Mouse (Mus musculus): ENCODE results near the gene Itga11. TPM values are rescaled to one million over a fixed set of nuclear protein-coding genes. Genes with fewer than 3 reads are reported as not detected.

The Itga11 gene
- polyA plus RNA-seq, 1 experiment, result 2.0 TPM

GRCm38 (mm10) chr9:62713040-62713439 is 35.4 kb downstream of the Itga11 start:
- no peak overlapping the region for H3K27ac ChIP-seq (replicated peaks; ENCODE audit: low read depth, low read length)
- H3K4me1 ChIP-seq (ENCODE audit: control insufficient read depth, insufficient read depth, insufficient read length, low read length), result no peaks in the 10 kb centered on the region; the same call in 1 of the 2 replicates

GRCm38 (mm10) chr9:62714336-62714735 is 36.7 kb downstream of the Itga11 start:
- Histone ChIP-seq H3K4me1 (ENCODE audit: control insufficient read depth, insufficient read depth, insufficient read length, low read length) (no peaks in the 10 kb centered on the region), H3K4me3 (ENCODE audit: insufficient read depth, low read depth, low read length) (no peak overlapping the region)

More at GRCm38 (mm10) chr9:62713040-62713439, 35.4 kb downstream of the Itga11 start:
- H3K4me3 ChIP-seq (ENCODE audit: insufficient read depth, low read depth, low read length), result no peak overlapping the region

GRCm38 (mm10) chr9:62717982-62718381 is 40.4 kb downstream of the Itga11 start:
- H3K27ac ChIP-seq (replicated peaks; ENCODE audit: low read depth, low read length), result no peak overlapping the region
- no peak overlapping the region for H3K4me3 ChIP-seq (ENCODE audit: insufficient read depth, low read depth, low read length)
- no peaks in the 10 kb centered on the region for H3K4me1 ChIP-seq (ENCODE audit: control insufficient read depth, insufficient read depth, insufficient read length, low read length)

More at GRCm38 (mm10) chr9:62714336-62714735, 36.7 kb downstream of the Itga11 start:
- H3K27ac ChIP-seq (replicated peaks; ENCODE audit: low read depth, low read length), result no peak overlapping the region

- no peak overlapping the region for H3K4me3 ChIP-seq (ENCODE audit: insufficient read depth, low read depth, low read length)
- no peaks in the 10 kb centered on the region for H3K4me1 ChIP-seq (ENCODE audit: control insufficient read depth, insufficient read depth, insufficient read length, low read length)
- H3K27ac ChIP-seq (replicated peaks; ENCODE audit: low read depth, low read length), result no peak overlapping the region
Observed at GRCm38 (mm10) chr9:62721791-62722190, 44.2 kb downstream of the Itga11 start.

GRCm38 (mm10) chr9:62722716-62723115 is 45.1 kb downstream of the Itga11 start:
- Histone ChIP-seq H3K27ac (replicated peaks; ENCODE audit: low read depth, low read length) (no peak overlapping the region), H3K4me1 (ENCODE audit: control insufficient read depth, insufficient read depth, insufficient read length, low read length) (no peaks in the 10 kb centered on the region), H3K4me3 (ENCODE audit: insufficient read depth, low read depth, low read length) (no peak overlapping the region)

- no peaks in the 10 kb centered on the region for H3K4me1 ChIP-seq (ENCODE audit: control insufficient read depth, insufficient read depth, insufficient read length, low read length)
- no peak overlapping the region for H3K4me3 ChIP-seq (ENCODE audit: insufficient read depth, low read depth, low read length)
- no peak overlapping the region for H3K27ac ChIP-seq (replicated peaks; ENCODE audit: low read depth, low read length)
Observed at GRCm38 (mm10) chr9:62724175-62724574, 46.5 kb downstream of the Itga11 start.

GRCm38 (mm10) chr9:62725247-62725646 is 47.6 kb downstream of the Itga11 start:
- H3K4me1 ChIP-seq (ENCODE audit: control insufficient read depth, insufficient read depth, insufficient read length, low read length), result no peaks in the 10 kb centered on the region
- H3K4me3 ChIP-seq (ENCODE audit: insufficient read depth, low read depth, low read length), result no peak overlapping the region
- H3K27ac ChIP-seq (replicated peaks; ENCODE audit: low read depth, low read length), result no peak overlapping the region

- H3K27ac ChIP-seq (replicated peaks; ENCODE audit: low read depth, low read length), result no peak overlapping the region
- no peaks in the 10 kb centered on the region for H3K4me1 ChIP-seq (ENCODE audit: control insufficient read depth, insufficient read depth, insufficient read length, low read length)
- no peak overlapping the region for H3K4me3 ChIP-seq (ENCODE audit: insufficient read depth, low read depth, low read length)
Observed at GRCm38 (mm10) chr9:62726472-62726871, 48.8 kb downstream of the Itga11 start.

- Histone ChIP-seq H3K27ac (replicated peaks; ENCODE audit: low read depth, low read length) (no peak overlapping the region), H3K4me1 (ENCODE audit: control insufficient read depth, insufficient read depth, insufficient read length, low read length) (no peaks in the 10 kb centered on the region), H3K4me3 (ENCODE audit: insufficient read depth, low read depth, low read length) (no peak overlapping the region)
Observed at GRCm38 (mm10) chr9:62744558-62745275, 67.1 kb downstream of the Itga11 start.

GRCm38 (mm10) chr9:62746646-62747045 is 69.0 kb downstream of the Itga11 start:
- H3K27ac ChIP-seq (replicated peaks; ENCODE audit: low read depth, low read length), result no peak overlapping the region
- peaks cover 4% of the 10 kb centered on the region; the same call in 1 of the 2 replicates for H3K4me1 ChIP-seq (ENCODE audit: control insufficient read depth, insufficient read depth, insufficient read length, low read length)

GRCm38 (mm10) chr9:62749666-62750065 is 72.0 kb downstream of the Itga11 start:
- H3K4me1 ChIP-seq (ENCODE audit: control insufficient read depth, insufficient read depth, insufficient read length, low read length), result peaks cover 4% of the 10 kb centered on the region; the same call in 1 of the 2 replicates
- no peak overlapping the region for H3K27ac ChIP-seq (replicated peaks; ENCODE audit: low read depth, low read length)
- H3K4me3 ChIP-seq (ENCODE audit: insufficient read depth, low read depth, low read length), result no peak overlapping the region

More at GRCm38 (mm10) chr9:62746646-62747045, 69.0 kb downstream of the Itga11 start:
- no peak overlapping the region for H3K4me3 ChIP-seq (ENCODE audit: insufficient read depth, low read depth, low read length)

- Histone ChIP-seq H3K4me3 (ENCODE audit: insufficient read depth, low read depth, low read length) (no peak overlapping the region), H3K4me1 (ENCODE audit: control insufficient read depth, insufficient read depth, insufficient read length, low read length) (peaks cover 4% of the 10 kb centered on the region; the same call in 1 of the 2 replicates), H3K27ac (replicated peaks; ENCODE audit: low read depth, low read length) (no peak overlapping the region)
Observed at GRCm38 (mm10) chr9:62750381-62750780, 72.8 kb downstream of the Itga11 start.

- H3K27ac ChIP-seq (replicated peaks; ENCODE audit: low read depth, low read length), result no peak overlapping the region
- no peaks in the 10 kb centered on the region for H3K4me1 ChIP-seq (ENCODE audit: control insufficient read depth, insufficient read depth, insufficient read length, low read length)
- no peak overlapping the region for H3K4me3 ChIP-seq (ENCODE audit: insufficient read depth, low read depth, low read length)
Observed at GRCm38 (mm10) chr9:62758288-62758687, 80.7 kb downstream of the Itga11 start.

GRCm38 (mm10) chr9:62759601-62760000 is 82.0 kb downstream of the Itga11 start:
- Histone ChIP-seq H3K4me1 (ENCODE audit: control insufficient read depth, insufficient read depth, insufficient read length, low read length) (no peaks in the 10 kb centered on the region), H3K4me3 (ENCODE audit: insufficient read depth, low read depth, low read length) (no peak overlapping the region), H3K27ac (replicated peaks; ENCODE audit: low read depth, low read length) (no peak overlapping the region)

- H3K27ac ChIP-seq (replicated peaks; ENCODE audit: low read depth, low read length), result no peak overlapping the region
- H3K4me1 ChIP-seq (ENCODE audit: control insufficient read depth, insufficient read depth, insufficient read length, low read length), result no peaks in the 10 kb centered on the region
- no peak overlapping the region for H3K4me3 ChIP-seq (ENCODE audit: insufficient read depth, low read depth, low read length)
Observed at GRCm38 (mm10) chr9:62763478-62763877, 85.9 kb downstream of the Itga11 start.

GRCm38 (mm10) chr9:62765346-62765745 is 87.7 kb downstream of the Itga11 start:
- H3K4me3 ChIP-seq (ENCODE audit: insufficient read depth, low read depth, low read length), result no peak overlapping the region
- H3K27ac ChIP-seq (replicated peaks; ENCODE audit: low read depth, low read length), result no peak overlapping the region
- no peaks in the 10 kb centered on the region for H3K4me1 ChIP-seq (ENCODE audit: control insufficient read depth, insufficient read depth, insufficient read length, low read length)

Measured in brown adipose tissue, adult 24 weeks (tissue).